Mouse (Mus musculus) retina, postnatal 7 days (tissue): ENCODE data around the gene Pxk.

ENCODE experiments used
- DNase-seq: peaks from one replicate; pipeline ENCODE4 v3.0.0-alpha.2; 2012; ENCODE audit warnings: low read depth, low spot score

Gene Pxk

GRCm38 (mm10) chr14:8097978-8098686 lies at the start of gene Pxk:
Gene Pxk (plus strand): TSS chr14:8098211.
- DNase-seq = peak; percentile 76

GRCm38 (mm10) chr14:8049334-8049733 lies 48.7 kb upstream of the Pxk start:
- no peak for DNase-seq

GRCm38 (mm10) chr14:8051869-8052268 lies 46.1 kb upstream of the Pxk start:
- no peak for DNase-seq

- no peak for DNase-seq
Measured at GRCm38 (mm10) chr14:8052661-8053060, 45.4 kb upstream of the Pxk start.

GRCm38 (mm10) chr14:8054310-8055102 lies 43.5 kb upstream of the Pxk start:
- no peak for DNase-seq

GRCm38 (mm10) chr14:8056076-8056475 lies 41.9 kb upstream of the Pxk start:
- no peak for DNase-seq

- no peak for DNase-seq
Measured at GRCm38 (mm10) chr14:8059938-8060337, 38.1 kb upstream of the Pxk start.

- DNase-seq = no peak
Measured at GRCm38 (mm10) chr14:8062076-8062475, 35.9 kb upstream of the Pxk start.

GRCm38 (mm10) chr14:8062537-8063301 lies 35.3 kb upstream of the Pxk start:
- DNase-seq = no peak

- DNase-seq = no peak
Measured at GRCm38 (mm10) chr14:8063835-8064785, 33.9 kb upstream of the Pxk start.

GRCm38 (mm10) chr14:8080165-8080679 lies 17.8 kb upstream of the Pxk start, which contains the start of gene Rpp14:
Gene Rpp14 (plus strand): TSS chr14:8080367.
- peak; percentile 92 for DNase-seq

- DNase-seq = no peak
Measured at GRCm38 (mm10) chr14:8080718-8081117, 17.3 kb upstream of the Pxk start.

- no peak for DNase-seq
Measured at GRCm38 (mm10) chr14:8082949-8083348, 15.1 kb upstream of the Pxk start.

- no peak for DNase-seq
Measured at GRCm38 (mm10) chr14:8089016-8089415, 9.0 kb upstream of the Pxk start.

GRCm38 (mm10) chr14:8092573-8092972 lies 5.4 kb upstream of the Pxk start:
- peak; percentile 36 for DNase-seq

GRCm38 (mm10) chr14:8093427-8093826 lies 4.6 kb upstream of the Pxk start:
- no peak for DNase-seq

GRCm38 (mm10) chr14:8094931-8095561 lies 3.0 kb upstream of the Pxk start:
- DNase-seq = no peak

- no peak for DNase-seq
Measured at GRCm38 (mm10) chr14:8095562-8095950, 2.5 kb upstream of the Pxk start.

- no peak for DNase-seq
Measured at GRCm38 (mm10) chr14:8098687-8098995, 630 bp downstream of the Pxk start.

- no peak for DNase-seq
Measured at GRCm38 (mm10) chr14:8099561-8100021, 1.6 kb downstream of the Pxk start.
